Mouse (Mus musculus) ES-Bruce4 (cell line): ENCODE measurements around the gene Stc2.

Source experiments
- CTCF ChIP-seq: IDR thresholded peaks from one replicate; pipeline ENCODE4 v1.8.1; 2011; ENCODE audit warnings: low read depth, low read length
- EP300 ChIP-seq: IDR thresholded peaks from 2 replicates; pipeline ENCODE4 v1.6.1; 2011; ENCODE audit warnings: low read depth, low read length; ENCODE audit not compliant: insufficient read depth
- POLR2A ChIP-seq: IDR thresholded peaks from one replicate; pipeline ENCODE4 v1.8.1; 2011; ENCODE audit warnings: low read length; ENCODE audit not compliant: insufficient read depth

GRCm38 (mm10) chr11:31354514-31354913 is 15.4 kb downstream of the Stc2 start:
- TF ChIP-seq POLR2A (no peak), CTCF (no peak), EP300 (no peak)
